Mouse (Mus musculus): ENCODE data around the gene Gm49320. TPM values are rescaled to one million over a fixed set of nuclear protein-coding genes. Genes with fewer than 3 reads are reported as not detected.
A peak's percentile ranks its signal among the peaks of the same experiment; 100 is the strongest.

The Gm49320 gene
- polyA plus RNA-seq, 1 experiment from 2014 or later: 0.86 TPM

GRCm38 (mm10) chr8:4237814-4238433 lies 741 bp upstream of the Gm49320 start:
- ATAC-seq: no peak
- DNase-seq (ENCODE audit: low spot score): peak; percentile 37
- peaks cover 9% of the 10 kb centered on the region; the same call in 1 of the 2 replicates for H3K4me1 ChIP-seq (ENCODE audit: insufficient read depth, low read depth, low read length)

GRCm38 (mm10) chr8:4239193-4239890 lies 677 bp downstream of the Gm49320 start:
- H3K4me2 ChIP-seq (replicated peaks; ENCODE audit: low read depth, low read length): peak overlapping the region; percentile 85
- H3K4me3 ChIP-seq (ENCODE audit: low read depth, low read length): peak overlapping the region; percentile 77
- peaks cover 15% of the 10 kb centered on the region; the same call in 1 of the 2 replicates for H3K36me3 ChIP-seq (ENCODE audit: insufficient read depth, low read length)
- H3K4me1 ChIP-seq (ENCODE audit: insufficient read depth, low read depth, low read length): peaks cover 9% of the 10 kb centered on the region; the same call in 1 of the 2 replicates
- peak overlapping the region; percentile 95 for H3K27ac ChIP-seq (ENCODE audit: low read length)
- no peaks in the 10 kb centered on the region for H3K9me3 ChIP-seq (ENCODE audit: low read length)
- DNase-seq (ENCODE audit: low spot score) (peak; percentile 35), ATAC-seq (peak; percentile 7)
- TF ChIP-seq EP300 (IDR thresholded peaks at IDR 0.05): no peak
- no peak for TF ChIP-seq CTCF (IDR thresholded peaks at IDR 0.05)
- no peaks in the 10 kb centered on the region for H3K27me3 ChIP-seq (replicated peaks; ENCODE audit: insufficient read depth, low read length)
- WGBS: 9% methylated on average over 19 of the region's 19 CpGs
- peak overlapping the region; percentile 78 for H3K9ac ChIP-seq (replicated peaks; ENCODE audit: low read depth)

More at GRCm38 (mm10) chr8:4237814-4238433, 741 bp upstream of the Gm49320 start:
- Histone ChIP-seq H3K4me2 (replicated peaks; ENCODE audit: low read depth, low read length) (peak overlapping the region; percentile 85), H3K27me3 (replicated peaks; ENCODE audit: insufficient read depth, low read length) (no peaks in the 10 kb centered on the region), H3K9ac (replicated peaks; ENCODE audit: low read depth) (peak overlapping the region; percentile 78), H3K4me3 (ENCODE audit: low read depth, low read length) (peak overlapping the region; percentile 77), H3K36me3 (ENCODE audit: insufficient read depth, low read length) (0 out of 2 replicates have a peak, but pooled peaks cover 3% of the 10 kb centered on the region), H3K27ac (ENCODE audit: low read length) (peak overlapping the region; percentile 95), H3K9me3 (ENCODE audit: low read length) (no peaks in the 10 kb centered on the region)
- 14% methylated on average over 15 of the region's 15 CpGs for WGBS
- no peak for TF ChIP-seq EP300 (IDR thresholded peaks at IDR 0.05)
- TF ChIP-seq CTCF (IDR thresholded peaks at IDR 0.05): no peak

GRCm38 (mm10) chr8:4245061-4245460 lies 6.4 kb downstream of the Gm49320 start:
- peaks cover 27% of the 10 kb centered on the region for H3K36me3 ChIP-seq (ENCODE audit: insufficient read depth, low read length)
- H3K9ac ChIP-seq (replicated peaks; ENCODE audit: low read depth): no peak overlapping the region
- 92% methylated on average over 5 of the region's 5 CpGs for WGBS
- H3K4me3 ChIP-seq (ENCODE audit: low read depth, low read length): no peak overlapping the region
- no peaks in the 10 kb centered on the region for H3K27me3 ChIP-seq (replicated peaks; ENCODE audit: insufficient read depth, low read length)
- ATAC-seq (no peak), DNase-seq (ENCODE audit: low spot score) (no peak)
- TF ChIP-seq CTCF (IDR thresholded peaks at IDR 0.05) (no peak), EP300 (IDR thresholded peaks at IDR 0.05) (no peak)
- no peak overlapping the region for H3K4me2 ChIP-seq (replicated peaks; ENCODE audit: low read depth, low read length)
- no peak overlapping the region for H3K27ac ChIP-seq (ENCODE audit: low read length)
- H3K9me3 ChIP-seq (ENCODE audit: low read length): no peaks in the 10 kb centered on the region
- H3K4me1 ChIP-seq (ENCODE audit: insufficient read depth, low read depth, low read length): peaks cover 2% of the 10 kb centered on the region; the same call in 1 of the 2 replicates

- Histone ChIP-seq H3K9ac (replicated peaks; ENCODE audit: low read depth) (no peak overlapping the region), H3K27ac (ENCODE audit: low read length) (no peak overlapping the region), H3K4me3 (ENCODE audit: low read depth, low read length) (no peak overlapping the region), H3K9me3 (ENCODE audit: low read length) (no peaks in the 10 kb centered on the region), H3K27me3 (replicated peaks; ENCODE audit: insufficient read depth, low read length) (no peaks in the 10 kb centered on the region), H3K4me1 (ENCODE audit: insufficient read depth, low read depth, low read length) (no peaks in the 10 kb centered on the region), H3K36me3 (ENCODE audit: insufficient read depth, low read length) (peaks cover 27% of the 10 kb centered on the region), H3K4me2 (replicated peaks; ENCODE audit: low read depth, low read length) (no peak overlapping the region)
- TF ChIP-seq EP300 (IDR thresholded peaks at IDR 0.05) (no peak), CTCF (IDR thresholded peaks at IDR 0.05) (no peak)
- DNase-seq (ENCODE audit: low spot score) (no peak), ATAC-seq (no peak)
- 91% methylated on average over 13 of the region's 13 CpGs for WGBS
Observed at GRCm38 (mm10) chr8:4245737-4246136, 7.1 kb downstream of the Gm49320 start.

GRCm38 (mm10) chr8:4247241-4247640 lies 8.6 kb downstream of the Gm49320 start:
- ATAC-seq: no peak
- no peak for DNase-seq (ENCODE audit: low spot score)
- 76% methylated on average over 8 of the region's 8 CpGs for WGBS
- Histone ChIP-seq H3K4me1 (ENCODE audit: insufficient read depth, low read depth, low read length) (no peaks in the 10 kb centered on the region), H3K4me2 (replicated peaks; ENCODE audit: low read depth, low read length) (no peak overlapping the region), H3K36me3 (ENCODE audit: insufficient read depth, low read length) (peaks cover 27% of the 10 kb centered on the region), H3K9me3 (ENCODE audit: low read length) (no peaks in the 10 kb centered on the region), H3K4me3 (ENCODE audit: low read depth, low read length) (no peak overlapping the region), H3K27me3 (replicated peaks; ENCODE audit: insufficient read depth, low read length) (no peaks in the 10 kb centered on the region), H3K9ac (replicated peaks; ENCODE audit: low read depth) (no peak overlapping the region), H3K27ac (ENCODE audit: low read length) (no peak overlapping the region)
- TF ChIP-seq CTCF (IDR thresholded peaks at IDR 0.05): no peak
- no peak for TF ChIP-seq EP300 (IDR thresholded peaks at IDR 0.05)

GRCm38 (mm10) chr8:4247951-4248540 lies 9.4 kb downstream of the Gm49320 start, which contains the start of gene Tgfbr3l:
Gene Tgfbr3l, plus strand, starts transcription at chr8:4248214.
- no peak for TF ChIP-seq EP300 (IDR thresholded peaks at IDR 0.05)
- no peak for TF ChIP-seq CTCF (IDR thresholded peaks at IDR 0.05)
- Histone ChIP-seq H3K27me3 (replicated peaks; ENCODE audit: insufficient read depth, low read length) (no peaks in the 10 kb centered on the region), H3K4me1 (ENCODE audit: insufficient read depth, low read depth, low read length) (peaks cover 4% of the 10 kb centered on the region; the same call in 1 of the 2 replicates), H3K9me3 (ENCODE audit: low read length) (no peaks in the 10 kb centered on the region), H3K27ac (ENCODE audit: low read length) (no peak within 1 kb of the TSS), H3K9ac (replicated peaks; ENCODE audit: low read depth) (no peak within 1 kb of the TSS), H3K4me3 (ENCODE audit: low read depth, low read length) (no peak within 1 kb of the TSS), H3K36me3 (ENCODE audit: insufficient read depth, low read length) (peaks cover 23% of the 10 kb centered on the region), H3K4me2 (replicated peaks; ENCODE audit: low read depth, low read length) (no peak within 1 kb of the TSS)
- 72% methylated on average over 15 of the region's 15 CpGs for WGBS
- ATAC-seq (no peak), DNase-seq (ENCODE audit: low spot score) (no peak)

Data from lung, postnatal 0 days (tissue).